Mouse (Mus musculus) lung, embryonic 16.5 days (tissue): ENCODE measurements around the gene Gm1604a. TPM values are rescaled to one million over a fixed set of nuclear protein-coding genes. Genes with fewer than 3 reads are reported as not detected.
"Not testable (repeated sequence)": the region's sequence is repeated elsewhere in the genome, so short reads cannot be mapped to it uniquely, and the experiment has no call there.

Source experiments
- ATAC-seq: fragments of 200-750 bp; cut with Nextera tagmentation; 2 replicates; pipeline ENCODE4 v1.8.0; 2017; ENCODE audit warnings: low read depth, mild to moderate bottlenecking, moderate library complexity
- H3K27ac ChIP-seq: fragments of 300-500 bp; sonication (generic); 2 replicates; pipeline ENCODE4 v1.5.1; 2014; ENCODE audit warnings: mild to moderate bottlenecking, control low read depth, low read length
- H3K27me3 ChIP-seq: fragments of 300-500 bp; sonication (generic); 2 replicates; pipeline ENCODE4 v1.6.1; 2014; ENCODE audit warnings: low read depth, low read length, mixed read lengths; ENCODE audit not compliant: control insufficient read depth, insufficient read depth
- H3K36me3 ChIP-seq: fragments of 300-500 bp; sonication (generic); 2 replicates; pipeline ENCODE4 v1.6.1; 2014; ENCODE audit warnings: low read length; ENCODE audit not compliant: control insufficient read depth, insufficient read depth
- H3K4me1 ChIP-seq: fragments of 300-500 bp; sonication (generic); replicated peaks from 2 replicates; pipeline ENCODE4 v1.6.1; 2014; ENCODE audit warnings: low read length, mixed read lengths; ENCODE audit not compliant: control insufficient read depth, insufficient read depth
- H3K4me2 ChIP-seq: fragments of 300-500 bp; sonication (generic); 2 replicates; pipeline ENCODE4 v1.6.1; 2014; ENCODE audit warnings: low read depth, low read length, control low read depth
- H3K4me3 ChIP-seq: fragments of 300-500 bp; sonication (generic); 2 replicates; pipeline ENCODE4 v1.5.1; 2014; ENCODE audit warnings: mild to moderate bottlenecking, low read length, control low read depth
- H3K9ac ChIP-seq: fragments of 300-500 bp; sonication (generic); 2 replicates; pipeline ENCODE4 v1.6.1; 2014; ENCODE audit warnings: low read length, control low read depth
- H3K9me3 ChIP-seq: fragments of 300-500 bp; sonication (generic); 2 replicates; pipeline ENCODE4 v1.6.1; 2016; ENCODE audit warnings: low read length; ENCODE audit not compliant: control insufficient read depth
- WGBS: fragments of 180-500 bp; shearing (Covaris S2); extraction: QIAGEN DNeasy Blood & Tissue Kit; methylation state at CpG from one replicate; pipeline ENCODE4 v1.1.7; 2014; 5-methylcytosine and 5-hydroxymethylcytosine counted together
- polyA plus RNA-seq: library from polyadenylated mRNA; unstranded; fragments of >200 nt; fragmentation: Nextera tagmentation; extraction: Ambion mirVana; gene quantifications from 2 replicates; pipeline ENCODE4 v1.2.1, GENCODE M21; 2015

Gene Gm1604a
- polyA plus RNA-seq, 1 experiment from 2014 or later = not detected

DNA sequence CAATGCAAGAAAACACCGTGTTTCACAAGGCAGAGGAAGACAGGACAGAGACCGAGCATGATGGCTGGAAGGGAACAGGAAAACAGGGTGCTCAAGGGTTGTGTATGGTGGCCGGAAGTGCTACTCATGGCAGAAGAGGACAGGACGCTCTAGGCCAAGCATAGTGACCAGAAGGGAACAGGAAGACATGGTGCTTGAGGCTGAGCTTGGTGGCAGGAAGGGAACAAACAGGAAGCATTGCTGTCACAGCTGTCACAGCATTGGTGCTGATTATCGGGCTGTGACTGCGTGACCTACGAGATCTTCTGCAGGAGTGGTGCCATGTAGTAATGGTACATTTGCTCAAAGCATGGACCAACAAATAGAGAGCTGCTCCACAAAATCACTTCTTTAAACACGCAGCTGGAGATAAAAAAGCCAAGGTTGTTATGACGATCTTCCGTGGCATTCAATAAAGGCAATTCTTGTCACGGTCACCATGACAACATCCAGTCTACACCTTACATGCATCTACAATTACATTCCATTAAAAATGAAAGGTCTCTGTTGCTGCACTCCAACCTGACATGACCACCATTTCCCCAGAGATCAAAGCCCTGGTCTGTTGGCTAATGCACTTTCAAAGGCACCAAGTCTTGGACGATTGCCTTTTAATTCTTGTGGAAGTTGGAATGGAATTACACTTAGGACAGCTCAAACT, 60.3 kb downstream of the Gm1604a start:
- H3K27ac ChIP-seq, H3K9me3 ChIP-seq, H3K4me2 ChIP-seq, H3K4me1 ChIP-seq, H3K27me3 ChIP-seq, H3K4me3 ChIP-seq, H3K36me3 ChIP-seq, H3K9ac ChIP-seq: not testable (repeated sequence)
- no CpG with 5 or more reads among the region's 12 CpGs for WGBS
- peak; percentile 12; the same call in 1 of the 2 replicates for ATAC-seq

DNA sequence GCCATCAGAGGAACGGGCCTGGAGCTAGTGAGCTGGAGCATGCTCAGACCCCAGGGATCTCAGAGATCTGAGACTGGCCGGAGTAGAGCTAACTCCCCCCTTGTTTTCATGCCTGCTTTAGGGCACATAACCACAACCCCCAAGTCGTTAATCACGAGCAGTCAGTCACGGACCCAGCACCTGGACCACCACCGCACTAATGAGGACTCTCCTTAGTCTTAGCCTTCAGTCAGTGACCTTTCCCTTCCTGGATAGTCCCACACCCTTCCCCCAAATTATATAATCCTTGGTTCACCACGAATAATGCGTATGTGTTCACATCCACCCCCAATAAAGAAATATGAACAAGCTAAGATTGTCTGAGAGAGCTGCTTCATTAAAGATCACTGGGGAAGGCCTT, 61.5 kb downstream of the Gm1604a start:
- H3K9me3 ChIP-seq, ATAC-seq: not testable (repeated sequence)
- WGBS = 82% methylated on average over 6 of the region's 8 CpGs

DNA sequence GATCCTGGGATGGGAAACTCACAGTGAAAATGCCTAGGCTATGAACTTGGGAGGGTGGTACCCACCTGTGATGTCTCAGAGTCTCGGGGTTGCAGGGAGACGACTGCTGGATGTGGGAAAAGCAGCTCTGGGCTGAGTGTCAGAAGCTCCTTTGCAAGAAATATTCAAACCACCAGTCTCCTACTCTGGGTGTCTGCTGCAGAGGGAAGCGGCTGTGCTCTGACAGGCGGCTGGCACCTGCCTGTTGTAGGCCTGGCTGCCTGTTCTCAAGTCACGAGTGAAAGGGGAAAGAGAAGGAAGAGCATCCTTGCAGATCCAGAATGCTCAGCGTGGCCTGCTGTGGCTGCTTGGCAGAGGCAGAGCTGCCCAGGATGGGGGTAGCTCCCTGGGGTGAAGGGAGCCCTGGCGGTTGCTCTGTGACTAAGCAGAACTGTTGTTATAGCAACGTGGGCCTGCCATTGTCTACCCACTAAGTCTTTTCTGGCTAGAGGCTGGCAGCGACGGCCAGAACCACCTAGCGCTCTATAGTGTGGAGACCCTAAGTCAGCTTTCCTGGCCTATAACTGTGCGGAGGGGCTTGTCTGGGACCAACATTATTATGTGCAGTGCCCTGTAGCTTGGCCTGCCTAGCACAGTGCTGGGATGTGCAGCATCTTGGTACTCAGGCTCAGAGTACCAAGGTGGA, 72.6 kb downstream of the Gm1604a start:
- WGBS = no CpG with 5 or more reads among the region's 12 CpGs
- H3K27ac ChIP-seq, H3K9ac ChIP-seq, H3K27me3 ChIP-seq, H3K4me1 ChIP-seq, H3K9me3 ChIP-seq, ATAC-seq, H3K36me3 ChIP-seq, H3K4me2 ChIP-seq, H3K4me3 ChIP-seq: not testable (repeated sequence)

More for the DNA sequence above, 61.5 kb downstream of the Gm1604a start:
- H3K4me2 ChIP-seq, H3K27ac ChIP-seq, H3K9ac ChIP-seq, H3K4me1 ChIP-seq, H3K36me3 ChIP-seq, H3K27me3 ChIP-seq, H3K4me3 ChIP-seq: not testable (repeated sequence)

DNA sequence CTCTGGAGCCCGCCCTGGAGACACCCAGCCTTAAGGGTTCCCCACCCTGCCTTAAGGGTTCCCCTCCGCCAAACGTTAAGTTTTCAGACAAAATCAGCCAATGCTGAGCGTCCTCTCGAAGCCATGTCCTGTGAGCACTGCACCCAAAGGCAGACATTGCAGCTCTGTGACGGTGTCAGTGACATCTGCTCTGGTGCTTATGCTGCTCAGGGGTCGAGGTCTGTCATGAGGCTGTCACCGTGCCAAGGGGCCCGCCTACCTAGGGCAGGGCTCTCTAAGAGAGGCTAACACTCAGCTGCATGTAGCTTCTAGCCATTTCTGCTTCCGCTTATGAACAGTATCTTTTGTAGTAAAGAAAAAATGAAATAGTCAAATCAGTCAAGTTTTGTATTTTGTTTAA, 73.7 kb downstream of the Gm1604a start:
- H3K9ac ChIP-seq, H3K4me3 ChIP-seq, H3K9me3 ChIP-seq, ATAC-seq, H3K4me2 ChIP-seq, H3K27ac ChIP-seq, H3K27me3 ChIP-seq, H3K36me3 ChIP-seq, H3K4me1 ChIP-seq: not testable (repeated sequence)
- 59% methylated on average over 5 of the region's 10 CpGs for WGBS

DNA sequence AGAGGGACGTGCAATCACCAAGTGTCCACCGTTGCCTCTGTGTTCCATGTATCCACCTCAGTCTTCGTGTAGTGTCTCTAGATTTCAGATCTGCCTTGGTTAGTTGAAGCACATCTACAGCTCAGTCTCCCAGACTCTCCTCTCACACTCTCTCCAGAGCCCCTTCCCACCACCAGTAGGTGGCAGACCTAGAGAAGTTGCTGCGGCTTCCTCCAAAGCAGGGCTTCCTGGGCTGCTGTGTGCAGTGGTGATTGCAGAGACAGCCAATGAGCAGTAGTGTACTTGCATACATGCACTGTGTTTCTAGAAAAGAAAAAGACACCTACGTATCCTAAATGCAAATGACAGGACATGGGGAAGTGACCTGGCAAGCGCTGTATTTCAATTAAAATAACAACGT, 77.6 kb downstream of the Gm1604a start:
- not testable (repeated sequence) for H3K36me3 ChIP-seq, H3K27ac ChIP-seq, H3K9ac ChIP-seq, H3K4me3 ChIP-seq, H3K4me1 ChIP-seq, H3K27me3 ChIP-seq, H3K9me3 ChIP-seq, H3K4me2 ChIP-seq
- peak; percentile 54; the same call in 1 of the 2 replicates for ATAC-seq
- no CpG with 5 or more reads among the region's 7 CpGs for WGBS

DNA sequence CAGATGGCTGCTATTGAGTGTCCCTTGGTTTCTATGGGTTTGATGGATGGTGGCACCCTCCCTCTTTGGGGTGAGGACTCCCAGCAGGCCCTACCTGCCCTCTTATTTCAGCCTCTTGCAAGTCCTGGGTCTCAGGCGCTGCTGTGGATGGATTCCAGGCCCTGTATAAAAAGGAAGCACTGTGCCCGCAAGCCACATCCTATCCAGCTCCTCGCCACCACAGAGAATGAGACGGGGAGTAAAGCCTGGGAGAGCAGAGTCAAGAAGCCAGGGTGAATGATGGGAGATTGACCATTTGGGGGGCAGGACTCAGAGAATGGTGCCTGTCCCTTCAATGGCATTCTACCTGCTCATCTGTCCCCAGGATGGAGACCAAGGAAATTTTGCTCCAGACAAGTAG, 86.3 kb downstream of the Gm1604a start:
- not testable (repeated sequence) for H3K27ac ChIP-seq, H3K4me1 ChIP-seq, H3K36me3 ChIP-seq, ATAC-seq, H3K27me3 ChIP-seq, H3K9me3 ChIP-seq, H3K9ac ChIP-seq, H3K4me3 ChIP-seq, H3K4me2 ChIP-seq
- 89% methylated on average over 2 of the region's 4 CpGs for WGBS

DNA sequence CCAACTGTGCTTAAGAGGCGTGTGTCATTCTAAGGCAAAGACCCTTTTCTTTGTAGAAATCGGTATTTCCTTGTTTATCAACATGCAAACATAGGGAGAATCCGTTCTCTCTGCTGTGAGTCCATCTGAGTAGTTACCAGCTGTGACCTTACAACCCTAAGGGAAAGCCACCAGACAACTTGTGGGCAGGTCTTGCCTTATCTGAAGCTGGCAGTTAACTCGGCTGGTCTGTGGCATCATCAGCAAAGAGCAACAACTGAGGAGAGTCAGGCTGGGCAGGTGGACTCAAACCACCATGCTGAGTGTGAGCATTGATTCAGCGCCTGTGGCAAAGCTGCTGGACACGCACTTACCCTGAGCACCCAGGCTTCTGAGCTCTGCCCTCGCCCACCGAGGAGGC, 90.9 kb downstream of the Gm1604a start:
- ATAC-seq, H3K4me2 ChIP-seq, H3K9ac ChIP-seq, H3K27ac ChIP-seq, H3K36me3 ChIP-seq, H3K27me3 ChIP-seq, H3K9me3 ChIP-seq, H3K4me1 ChIP-seq, H3K4me3 ChIP-seq: not testable (repeated sequence)
- 80% methylated on average over 6 of the region's 8 CpGs for WGBS

DNA sequence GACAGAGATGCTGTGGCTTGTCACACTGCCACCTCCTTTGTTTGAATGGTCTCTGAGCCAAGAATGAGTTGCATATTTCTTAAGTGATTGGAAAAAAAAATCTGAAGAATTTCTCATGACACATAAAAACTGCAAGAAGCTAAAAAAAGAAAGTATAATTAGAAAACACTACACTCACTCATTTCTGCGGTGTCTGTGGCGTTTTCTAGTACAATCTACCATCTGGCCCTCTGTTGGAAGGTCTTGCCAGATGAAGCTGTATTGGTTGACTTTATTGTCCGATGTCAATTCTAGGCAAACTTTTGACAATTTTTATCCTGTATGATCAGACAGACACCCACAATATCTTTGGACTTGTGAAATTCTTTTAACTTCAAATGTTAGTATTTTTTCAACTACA, 95.5 kb downstream of the Gm1604a start:
- not testable (repeated sequence) for ATAC-seq, H3K27ac ChIP-seq, H3K9ac ChIP-seq, H3K36me3 ChIP-seq, H3K9me3 ChIP-seq, H3K4me2 ChIP-seq, H3K4me1 ChIP-seq, H3K4me3 ChIP-seq, H3K27me3 ChIP-seq
- WGBS = 73% methylated on average over 3 of the region's 3 CpGs

DNA sequence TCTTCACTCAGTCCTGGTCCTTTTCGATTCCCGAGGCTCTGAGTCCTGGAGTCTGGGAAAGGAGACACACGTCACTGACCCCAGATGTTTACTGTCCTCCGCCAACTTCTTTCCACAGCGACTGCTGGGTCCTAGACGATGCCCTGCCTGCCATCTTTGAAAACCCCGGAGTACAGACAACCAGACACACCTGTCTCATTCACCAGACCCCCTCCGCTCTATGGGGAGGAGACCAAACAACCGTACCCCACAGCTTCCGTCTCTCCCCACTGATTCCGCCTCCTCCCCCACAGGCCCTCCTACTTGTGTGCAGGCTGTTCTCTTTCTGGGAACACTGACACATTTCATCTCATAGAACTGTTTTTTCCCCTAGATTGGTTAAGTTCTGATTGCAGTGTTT, 97.2 kb downstream of the Gm1604a start:
- H3K27me3 ChIP-seq, H3K27ac ChIP-seq, ATAC-seq, H3K4me1 ChIP-seq, H3K36me3 ChIP-seq, H3K4me3 ChIP-seq, H3K9ac ChIP-seq, H3K4me2 ChIP-seq, H3K9me3 ChIP-seq: not testable (repeated sequence)
- 50% methylated on average over 11 of the region's 11 CpGs for WGBS
